Mouse (Mus musculus) kidney, postnatal 14 days (tissue): ENCODE results near the gene Pla1a.
A peak's percentile ranks its signal among the peaks of the same experiment; 100 is the strongest.
"Not testable (repeated sequence)": the region's sequence is repeated elsewhere in the genome, so short reads cannot be mapped to it uniquely, and the experiment has no call there.

Source experiments
- DNase-seq: peaks from one replicate; pipeline ENCODE4 v3.0.0; 2022; ENCODE audit warnings: mixed read lengths

Pla1a gene

GRCm38 (mm10) chr16:38432498-38433425 lies at the start of gene Pla1a:
TSS of gene Pla1a (minus strand) at chr16:38433145.
- DNase-seq, result peak; percentile 53

GRCm38 (mm10) chr16:38481327-38481726 lies 48.4 kb upstream of the Pla1a start:
- no peak for DNase-seq

GRCm38 (mm10) chr16:38478296-38478695 lies 45.4 kb upstream of the Pla1a start:
- no peak for DNase-seq

GRCm38 (mm10) chr16:38477241-38477608 lies 44.3 kb upstream of the Pla1a start:
- not testable (repeated sequence) for DNase-seq

GRCm38 (mm10) chr16:38476312-38477240 lies 43.6 kb upstream of the Pla1a start:
- peak; percentile 27 for DNase-seq

- no peak for DNase-seq
These were observed 42.9 kb upstream of the Pla1a start for GRCm38 (mm10) chr16:38475681-38476311.

- no peak for DNase-seq
These were observed 41.8 kb upstream of the Pla1a start for GRCm38 (mm10) chr16:38474677-38475286.

GRCm38 (mm10) chr16:38473661-38474060 lies 40.7 kb upstream of the Pla1a start:
- DNase-seq, result no peak

- no peak for DNase-seq
These were observed 39.5 kb upstream of the Pla1a start for GRCm38 (mm10) chr16:38472507-38472873.

GRCm38 (mm10) chr16:38471697-38472506 lies 39.0 kb upstream of the Pla1a start:
- no peak for DNase-seq

GRCm38 (mm10) chr16:38469437-38469836 lies 36.5 kb upstream of the Pla1a start:
- no peak for DNase-seq

- peak; percentile 30 for DNase-seq
These were observed 35.7 kb upstream of the Pla1a start for GRCm38 (mm10) chr16:38468706-38469018.

GRCm38 (mm10) chr16:38467917-38468705 lies 35.2 kb upstream of the Pla1a start:
- peak; percentile 28 for DNase-seq

GRCm38 (mm10) chr16:38467091-38467916 lies 34.4 kb upstream of the Pla1a start:
- DNase-seq, result no peak

- DNase-seq, result no peak
These were observed 33.1 kb upstream of the Pla1a start for GRCm38 (mm10) chr16:38466089-38466488.

- DNase-seq, result no peak
These were observed 30.4 kb upstream of the Pla1a start for GRCm38 (mm10) chr16:38463305-38463704.

GRCm38 (mm10) chr16:38462161-38462560 lies 29.2 kb upstream of the Pla1a start:
- DNase-seq, result no peak

- no peak for DNase-seq
These were observed 28.8 kb upstream of the Pla1a start for GRCm38 (mm10) chr16:38461749-38462148.

- no peak for DNase-seq
These were observed 27.0 kb upstream of the Pla1a start for GRCm38 (mm10) chr16:38459990-38460389.
